Comparison of ENCODE assay signal across 9 mouse cellular contexts in genomic region chr3:83701075-83701474, GRCm38 (mm10).
DNase-seq lines count a peak whose midpoint lies in the region; ATAC-seq and TF ChIP-seq lines count a peak whose summit lies in the region.
"Had no signal": no experiment of that assay in that cellular context is flagged by ENCODE, and none has a peak within 500 bp of the region (broad histone marks: within the 10 kb centered on the region; RNA-seq: fewer than 3 reads in every experiment).

No protein-coding gene starts in this region.

- H3K4me3 ChIP-seq in midbrain, embryonic 14.5 days (replicated peaks; ENCODE audit: low read depth, low read length), result no peak overlapping the region
- H3K4me3 ChIP-seq in midbrain, embryonic 16.5 days (ENCODE audit: low read depth, low read length), result no peak overlapping the region
- H3K4me3 ChIP-seq in bone marrow macrophage, adult 2 months (ENCODE audit: insufficient read depth, low read length), result no peak overlapping the region
- H3K4me3 ChIP-seq: heart, embryonic 13.5 days had no signal

- no peak overlapping the region for H3K9ac ChIP-seq in midbrain, embryonic 14.5 days (replicated peaks; ENCODE audit: low read length)
- H3K9ac ChIP-seq in midbrain, embryonic 16.5 days (ENCODE audit: low read depth, low read length), result no peak overlapping the region
- H3K9ac ChIP-seq: heart, embryonic 13.5 days had no signal

- no peaks in the 10 kb centered on the region for H3K4me1 ChIP-seq in midbrain, embryonic 14.5 days (ENCODE audit: control insufficient read depth, insufficient read depth, low read length)
- no peaks in the 10 kb centered on the region for H3K4me1 ChIP-seq in midbrain, embryonic 16.5 days (ENCODE audit: control insufficient read depth, insufficient read depth, low read length)
- peaks cover 11% of the 10 kb centered on the region for H3K4me1 ChIP-seq in bone marrow macrophage, adult 2 months (ENCODE audit: control insufficient read depth, insufficient read depth, low read length)
- H3K4me1 ChIP-seq: heart, embryonic 13.5 days had no signal

- H3K27me3 ChIP-seq in midbrain, embryonic 14.5 days (ENCODE audit: control insufficient read depth, insufficient read depth, low read length), result no peaks in the 10 kb centered on the region
- H3K27me3 ChIP-seq in midbrain, embryonic 16.5 days (ENCODE audit: control insufficient read depth, insufficient read depth, low read depth, low read length), result no peaks in the 10 kb centered on the region
- H3K27me3 ChIP-seq: heart, embryonic 13.5 days had no signal

- TF ChIP-seq CTCF in bone marrow macrophage, adult 2 months (IDR thresholded peaks at IDR 0.05; ENCODE audit: low read depth, low read length), result peak; percentile 55

- H3K9me3 ChIP-seq in midbrain, embryonic 14.5 days (ENCODE audit: control insufficient read depth, low read length), result no peaks in the 10 kb centered on the region
- no peaks in the 10 kb centered on the region for H3K9me3 ChIP-seq in midbrain, embryonic 16.5 days (replicated peaks; ENCODE audit: control insufficient read depth, low read length, poor library complexity, severe bottlenecking)
- H3K9me3 ChIP-seq: heart, embryonic 13.5 days had no signal

- DNase-seq in cerebellum, adult 9-11 months, result no peak
- peak; percentile 55 for DNase-seq in midbrain, embryonic 14.5 days
- DNase-seq in gastrocnemius, adult 8-10 months (ENCODE audit: low spot score in 2 of 2), result no peak

- no peak overlapping the region for H3K4me2 ChIP-seq in midbrain, embryonic 14.5 days (ENCODE audit: low read length)
- no peak overlapping the region for H3K4me2 ChIP-seq in midbrain, embryonic 16.5 days (ENCODE audit: low read length)
- H3K4me2 ChIP-seq: heart, embryonic 13.5 days had no signal

- H3K36me3 ChIP-seq in midbrain, embryonic 14.5 days (ENCODE audit: control insufficient read depth, insufficient read depth, low read length), result no peaks in the 10 kb centered on the region
- H3K36me3 ChIP-seq in midbrain, embryonic 16.5 days (ENCODE audit: control insufficient read depth, insufficient read depth, low read length), result no peaks in the 10 kb centered on the region
- H3K36me3 ChIP-seq: heart, embryonic 13.5 days had no signal

- no peak for TF ChIP-seq POLR2A in bone marrow macrophage, adult 2 months (IDR thresholded peaks at IDR 0.05; ENCODE audit: borderline replicate concordance, low read depth, low read length)

- no peak overlapping the region for H3K27ac ChIP-seq in midbrain, embryonic 14.5 days (replicated peaks; ENCODE audit: low read depth, low read length)
- H3K27ac ChIP-seq in midbrain, embryonic 16.5 days (ENCODE audit: low read length), result no peak overlapping the region
- no peak overlapping the region for H3K27ac ChIP-seq in bone marrow macrophage, adult 2 months (ENCODE audit: insufficient read depth, low read depth, low read length)
- H3K27ac ChIP-seq: heart, embryonic 13.5 days had no signal

- ATAC-seq in cerebellum, adult (ENCODE audit: insufficient number of reproducible peaks, low FRiP score, low TSS enrichment), result 0 out of 2 replicates have a peak, but pooled peaks have one; percentile 45
- peak; percentile 37; the same call in 1 of the 2 replicates for ATAC-seq in midbrain, embryonic 14.5 days (ENCODE audit: low FRiP score, low TSS enrichment)
- ATAC-seq in midbrain, embryonic 16.5 days, result no peak
- peak; percentile 53 to 65; a peak in 3 of 4 replicates for ATAC-seq in hematopoietic stem cell, adult 5-6 weeks (replicated peaks in 1 of 2; ENCODE audit: insufficient read depth in 1 of 2, low FRiP score in 2 of 2, low TSS enrichment in 1 of 2, low read depth in 1 of 2, poor library complexity in 2 of 2, severe bottlenecking in 2 of 2)
- ATAC-seq in megakaryocyte progenitor cell, adult 5-6 weeks (replicated peaks; ENCODE audit: poor library complexity), result peak; percentile 78

- 52% methylated on average over 1 of the region's 1 CpGs for WGBS in midbrain, embryonic 14.5 days
- 52% methylated on average over 1 of the region's 1 CpGs for WGBS in midbrain, embryonic 16.5 days
